Mouse (Mus musculus) CH12.LX (cell line): ENCODE measurements around the gene H2-Ab1.
"Not testable (repeated sequence)": the region's sequence is repeated elsewhere in the genome, so short reads cannot be mapped to it uniquely, and the experiment has no call there.

Source experiments
- BHLHE40 ChIP-seq: IDR thresholded peaks from 2 replicates; pipeline ENCODE4 v1.6.1; 2011; ENCODE audit warnings: mild to moderate bottlenecking, low read depth, low read length, improper control_type of control experiment
- CTCF ChIP-seq, 2 experiments: IDR thresholded peaks in 1 of 2; conservative IDR thresholded peaks in 1 of 2; 2 replicates each; pipeline ENCODE4 v1.5.1; 2011 to 2012; ENCODE audit warnings: low read depth in 2 of 2, low read length in 2 of 2, improper control_type of control experiment in 1 of 2, inconsistent platforms in 1 of 2, mild to moderate bottlenecking in 1 of 2, moderate library complexity in 1 of 2
- E2F4 ChIP-seq: IDR thresholded peaks from 2 replicates; pipeline ENCODE4 v1.6.1; 2011; ENCODE audit warnings: low read depth, low read length, improper control_type of control experiment; ENCODE audit not compliant: insufficient replicate concordance
- HCFC1 ChIP-seq: IDR thresholded peaks from 2 replicates; pipeline ENCODE4 v1.6.1; 2012; ENCODE audit warnings: low read depth, mild to moderate bottlenecking, inconsistent platforms, low read length, improper control_type of control experiment
- MAFK ChIP-seq: IDR thresholded peaks from 2 replicates; pipeline ENCODE4 v1.6.1; 2011; ENCODE audit warnings: low read length, improper control_type of control experiment; ENCODE audit not compliant: insufficient replicate concordance
- MAX ChIP-seq: IDR thresholded peaks from 2 replicates; pipeline ENCODE4 v1.6.1; 2011; ENCODE audit warnings: low read length, improper control_type of control experiment
- NELFE ChIP-seq: IDR thresholded peaks from 2 replicates; pipeline ENCODE4 v1.6.1; 2011; ENCODE audit warnings: low read depth, low read length, improper control_type of control experiment
- TCF12 ChIP-seq: IDR thresholded peaks from 2 replicates; pipeline ENCODE4 v1.6.1; 2014; ENCODE audit warnings: low read depth, mild to moderate bottlenecking, inconsistent platforms, low read length, improper control_type of control experiment
- USF1 ChIP-seq: IDR thresholded peaks from 2 replicates; pipeline ENCODE4 v1.6.1; 2014; ENCODE audit warnings: low read depth, mild to moderate bottlenecking, inconsistent platforms, low read length, improper control_type of control experiment
- ZC3H11A ChIP-seq: IDR thresholded peaks from 2 replicates; pipeline ENCODE4 v1.6.1; 2012; ENCODE audit warnings: low read depth, mild to moderate bottlenecking, inconsistent platforms, low read length, improper control_type of control experiment

- not testable (repeated sequence) for TF ChIP-seq MAX; ZC3H11A; E2F4; HCFC1; NELFE; CTCF (conservative IDR thresholded peaks at IDR 0.05 in 1 of 2, IDR thresholded peaks at IDR 0.05 in 1 of 2; ENCODE audit: low read depth in 2 of 2, low read length in 2 of 2); MAFK; BHLHE40; USF1; TCF12
Measured at GRCm38 (mm10) chr17:34232021-34232420, 25.5 kb upstream of the H2-Ab1 start.
